Mouse (Mus musculus): ENCODE data around the gene Pax3.

GRCm38 (mm10) chr1:78198319-78198940, 1.5 kb upstream of the Pax3 start:
- TF ChIP-seq EP300 (IDR thresholded peaks at IDR 0.05; ENCODE audit: insufficient read depth, low read depth, low read length) (no peak), CTCF (IDR thresholded peaks at IDR 0.05; ENCODE audit: low read depth, low read length) (no peak)

Data from ES-Bruce4 (cell line).